Mouse (Mus musculus): ENCODE measurements around the gene Cadm1. TPM values are rescaled to one million over a fixed set of nuclear protein-coding genes. Genes with fewer than 3 reads are reported as not detected.

Cadm1 gene
- polyA plus RNA-seq, 1 experiment from 2014 or later, result 84.9 TPM

GRCm38 (mm10) chr9:47866001-47866400 lies 336.0 kb downstream of the Cadm1 start:
- H3K4me2 ChIP-seq (replicated peaks; ENCODE audit: low read depth, low read length), result no peak overlapping the region
- WGBS, result 41% methylated on average over 1 of the region's 1 CpGs
- TF ChIP-seq EP300 (IDR thresholded peaks at IDR 0.05) (no peak), CTCF (IDR thresholded peaks at IDR 0.05) (no peak)

DNA sequence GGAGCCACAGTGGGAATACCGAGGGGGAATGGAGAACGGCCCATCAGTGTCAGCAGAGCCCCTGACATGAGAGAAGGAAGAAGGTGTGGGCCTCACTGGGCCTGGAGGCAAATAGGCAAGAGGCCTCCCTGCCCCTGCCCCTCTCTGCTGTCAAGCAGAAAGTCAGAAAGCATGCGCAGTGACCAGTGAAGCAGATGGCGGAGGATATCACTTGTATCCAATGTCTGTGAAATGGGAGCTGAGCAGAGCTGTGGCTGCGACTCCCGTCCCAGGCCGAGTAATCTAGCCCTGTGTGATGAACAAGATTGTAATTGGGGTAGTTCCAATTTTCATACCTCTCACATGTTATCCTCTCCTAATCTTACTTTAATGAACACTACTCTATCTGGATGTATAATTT lies 337.5 kb downstream of the Cadm1 start:
- ATAC-seq (no peak), DNase-seq (ENCODE audit: low spot score) (no peak)
- Histone ChIP-seq H3K4me3 (ENCODE audit: low read depth, low read length) (no peak overlapping the region), H3K36me3 (ENCODE audit: insufficient read depth, low read length) (no peaks in the 10 kb centered on the region), H3K9me3 (ENCODE audit: low read length) (no peaks in the 10 kb centered on the region), H3K9ac (replicated peaks; ENCODE audit: low read depth) (no peak overlapping the region), H3K27me3 (replicated peaks; ENCODE audit: insufficient read depth, low read length) (no peaks in the 10 kb centered on the region), H3K4me1 (ENCODE audit: insufficient read depth, low read depth, low read length) (no peaks in the 10 kb centered on the region), H3K4me2 (replicated peaks; ENCODE audit: low read depth, low read length) (no peak overlapping the region), H3K27ac (ENCODE audit: low read length) (no peak overlapping the region)
- WGBS, result 93% methylated on average over 7 of the region's 7 CpGs
- TF ChIP-seq EP300 (IDR thresholded peaks at IDR 0.05), result no peak
- no peak for TF ChIP-seq CTCF (IDR thresholded peaks at IDR 0.05)

More at GRCm38 (mm10) chr9:47866001-47866400, 336.0 kb downstream of the Cadm1 start:
- H3K4me1 ChIP-seq (ENCODE audit: insufficient read depth, low read depth, low read length), result no peaks in the 10 kb centered on the region
- H3K27ac ChIP-seq (ENCODE audit: low read length), result no peak overlapping the region
- no peaks in the 10 kb centered on the region for H3K9me3 ChIP-seq (ENCODE audit: low read length)
- H3K36me3 ChIP-seq (ENCODE audit: insufficient read depth, low read length), result no peaks in the 10 kb centered on the region
- no peak overlapping the region for H3K9ac ChIP-seq (replicated peaks; ENCODE audit: low read depth)
- no peaks in the 10 kb centered on the region for H3K27me3 ChIP-seq (replicated peaks; ENCODE audit: insufficient read depth, low read length)
- ATAC-seq (no peak), DNase-seq (ENCODE audit: low spot score) (no peak)
- no peak overlapping the region for H3K4me3 ChIP-seq (ENCODE audit: low read depth, low read length)

DNA sequence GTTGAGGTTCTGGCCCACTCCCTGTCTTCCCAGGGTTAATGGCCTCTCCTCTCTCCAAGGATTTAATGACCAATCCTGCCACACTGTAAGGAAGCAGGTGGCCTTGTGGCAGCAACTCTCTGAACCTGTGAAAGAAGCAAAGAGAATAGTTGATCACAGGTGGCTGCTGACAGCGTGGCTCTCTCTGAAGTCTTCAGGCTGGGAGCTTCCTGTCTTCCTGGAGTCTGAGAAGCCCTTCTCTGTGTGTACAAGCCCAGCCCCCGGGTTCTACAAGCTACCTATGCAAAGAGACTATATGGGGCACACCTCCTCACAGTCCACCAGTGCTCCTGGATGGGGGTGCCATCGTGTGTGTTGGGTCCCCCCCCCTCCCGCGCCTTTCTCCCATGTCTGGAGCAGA lies 339.7 kb downstream of the Cadm1 start:
- no peak for TF ChIP-seq CTCF (IDR thresholded peaks at IDR 0.05)
- TF ChIP-seq EP300 (IDR thresholded peaks at IDR 0.05), result no peak
- Histone ChIP-seq H3K27me3 (replicated peaks; ENCODE audit: insufficient read depth, low read length) (no peaks in the 10 kb centered on the region), H3K36me3 (ENCODE audit: insufficient read depth, low read length) (no peaks in the 10 kb centered on the region), H3K27ac (ENCODE audit: low read length) (no peak overlapping the region), H3K4me2 (replicated peaks; ENCODE audit: low read depth, low read length) (no peak overlapping the region), H3K4me3 (ENCODE audit: low read depth, low read length) (no peak overlapping the region), H3K9ac (replicated peaks; ENCODE audit: low read depth) (no peak overlapping the region), H3K9me3 (ENCODE audit: low read length) (no peaks in the 10 kb centered on the region), H3K4me1 (ENCODE audit: insufficient read depth, low read depth, low read length) (no peaks in the 10 kb centered on the region)
- ATAC-seq (no peak), DNase-seq (ENCODE audit: low spot score) (no peak)
- 70% methylated on average over 5 of the region's 5 CpGs for WGBS

- Histone ChIP-seq H3K27ac (ENCODE audit: low read length) (no peak overlapping the region), H3K4me2 (replicated peaks; ENCODE audit: low read depth, low read length) (no peak overlapping the region), H3K4me1 (ENCODE audit: insufficient read depth, low read depth, low read length) (no peaks in the 10 kb centered on the region), H3K36me3 (ENCODE audit: insufficient read depth, low read length) (no peaks in the 10 kb centered on the region), H3K9me3 (ENCODE audit: low read length) (no peaks in the 10 kb centered on the region), H3K9ac (replicated peaks; ENCODE audit: low read depth) (no peak overlapping the region), H3K27me3 (replicated peaks; ENCODE audit: insufficient read depth, low read length) (no peaks in the 10 kb centered on the region), H3K4me3 (ENCODE audit: low read depth, low read length) (no peak overlapping the region)
- ATAC-seq (no peak), DNase-seq (ENCODE audit: low spot score) (no peak)
- WGBS, result 62% methylated on average over 10 of the region's 10 CpGs
- TF ChIP-seq EP300 (IDR thresholded peaks at IDR 0.05) (no peak), CTCF (IDR thresholded peaks at IDR 0.05) (no peak)
Measured at GRCm38 (mm10) chr9:47876557-47877206, 346.7 kb downstream of the Cadm1 start.

- no peak overlapping the region for H3K9ac ChIP-seq (replicated peaks; ENCODE audit: low read depth)
- H3K36me3 ChIP-seq (ENCODE audit: insufficient read depth, low read length), result no peaks in the 10 kb centered on the region
- no peak overlapping the region for H3K27ac ChIP-seq (ENCODE audit: low read length)
- 80% methylated on average over 8 of the region's 8 CpGs for WGBS
- DNase-seq (ENCODE audit: low spot score), result no peak
- no peaks in the 10 kb centered on the region for H3K4me1 ChIP-seq (ENCODE audit: insufficient read depth, low read depth, low read length)
- no peak for ATAC-seq
- H3K4me2 ChIP-seq (replicated peaks; ENCODE audit: low read depth, low read length), result no peak overlapping the region
- no peaks in the 10 kb centered on the region for H3K9me3 ChIP-seq (ENCODE audit: low read length)
- no peaks in the 10 kb centered on the region for H3K27me3 ChIP-seq (replicated peaks; ENCODE audit: insufficient read depth, low read length)
- TF ChIP-seq EP300 (IDR thresholded peaks at IDR 0.05) (no peak), CTCF (IDR thresholded peaks at IDR 0.05) (no peak)
- H3K4me3 ChIP-seq (ENCODE audit: low read depth, low read length), result no peak overlapping the region
Measured at GRCm38 (mm10) chr9:47880171-47880570, 350.2 kb downstream of the Cadm1 start.

DNA sequence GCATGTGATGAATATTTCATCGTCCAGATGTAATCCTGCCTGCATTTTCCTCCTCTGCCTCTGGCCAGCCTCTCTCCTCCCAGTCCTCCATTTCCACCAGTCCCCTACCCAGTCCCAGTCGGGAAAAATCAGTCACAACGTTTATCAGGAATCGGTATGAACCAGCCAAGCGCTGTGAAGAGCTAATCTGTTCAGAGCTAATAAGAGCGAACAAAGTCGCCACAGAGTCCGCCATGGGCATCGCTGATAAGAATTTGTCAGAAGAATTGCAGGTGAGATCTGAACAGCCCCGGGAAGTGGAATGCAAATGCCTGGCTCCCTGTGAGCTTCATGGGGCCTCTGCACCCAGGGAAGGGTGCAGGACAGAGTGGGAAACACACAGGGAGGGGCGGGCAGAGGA lies 352.4 kb downstream of the Cadm1 start:
- Histone ChIP-seq H3K27me3 (replicated peaks; ENCODE audit: insufficient read depth, low read length) (no peaks in the 10 kb centered on the region), H3K36me3 (ENCODE audit: insufficient read depth, low read length) (no peaks in the 10 kb centered on the region), H3K4me1 (ENCODE audit: insufficient read depth, low read depth, low read length) (no peaks in the 10 kb centered on the region), H3K4me3 (ENCODE audit: low read depth, low read length) (no peak overlapping the region), H3K9ac (replicated peaks; ENCODE audit: low read depth) (no peak overlapping the region), H3K27ac (ENCODE audit: low read length) (no peak overlapping the region), H3K9me3 (ENCODE audit: low read length) (no peaks in the 10 kb centered on the region), H3K4me2 (replicated peaks; ENCODE audit: low read depth, low read length) (no peak overlapping the region)
- ATAC-seq, result no peak
- no peak for DNase-seq (ENCODE audit: low spot score)
- 27% methylated on average over 11 of the region's 11 CpGs for WGBS
- TF ChIP-seq EP300 (IDR thresholded peaks at IDR 0.05) (no peak), CTCF (IDR thresholded peaks at IDR 0.05) (no peak)

GRCm38 (mm10) chr9:47891721-47892120 lies 361.7 kb downstream of the Cadm1 start:
- H3K36me3 ChIP-seq (ENCODE audit: insufficient read depth, low read length), result no peaks in the 10 kb centered on the region
- H3K9ac ChIP-seq (replicated peaks; ENCODE audit: low read depth), result no peak overlapping the region
- no peak for TF ChIP-seq EP300 (IDR thresholded peaks at IDR 0.05)
- no peak for TF ChIP-seq CTCF (IDR thresholded peaks at IDR 0.05)
- no peak overlapping the region for H3K4me2 ChIP-seq (replicated peaks; ENCODE audit: low read depth, low read length)
- 59% methylated on average over 8 of the region's 8 CpGs for WGBS
- H3K4me1 ChIP-seq (ENCODE audit: insufficient read depth, low read depth, low read length), result no peaks in the 10 kb centered on the region
- no peaks in the 10 kb centered on the region for H3K9me3 ChIP-seq (ENCODE audit: low read length)
- H3K4me3 ChIP-seq (ENCODE audit: low read depth, low read length), result no peak overlapping the region
- H3K27ac ChIP-seq (ENCODE audit: low read length), result no peak overlapping the region
- no peak for ATAC-seq
- no peak for DNase-seq (ENCODE audit: low spot score)
- H3K27me3 ChIP-seq (replicated peaks; ENCODE audit: insufficient read depth, low read length), result no peaks in the 10 kb centered on the region
